ENCODE assay signal across 22 mouse cellular contexts in genomic region chr11:57818189-57818588, GRCm38 (mm10). TPM values are rescaled to one million over a fixed set of nuclear protein-coding genes. Genes with fewer than 3 reads are reported as not detected.
DNase-seq lines count a peak whose midpoint lies in the region; ATAC-seq and TF ChIP-seq lines count a peak whose summit lies in the region.
"Had no signal": no experiment of that assay in that cellular context is flagged by ENCODE, and none has a peak within 500 bp of the region (broad histone marks: within the 10 kb centered on the region; RNA-seq: fewer than 3 reads in every experiment).

No protein-coding gene starts in this region.

- in situ Hi-C loops in CH12.LX (cut with MboI; ENCODE audit: low pct_ligation_motif_present, low pct_unique_long_range_greater_than_20kb, low sequenced_read_pairs), result no loop called here

- ATAC-seq in liver, embryonic 12.5 days, result no peak
- ATAC-seq in liver, embryonic 14.5 days (ENCODE audit: insufficient read depth), result no peak
- ATAC-seq in heart, embryonic 11.5 days (replicated peaks; ENCODE audit: insufficient number of reproducible peaks, low FRiP score, low TSS enrichment), result no peak
- ATAC-seq: forebrain, embryonic 15.5 days had no signal

- H3K4me3 ChIP-seq in liver, embryonic 12.5 days, result no peak overlapping the region
- H3K4me3 ChIP-seq in CH12.LX (replicated peaks in 1 of 3; ENCODE audit: low read depth in 2 of 3, low read length in 2 of 3, poor library complexity in 1 of 3) (no peak overlapping the region), E14TG2a.4 (replicated peaks; ENCODE audit: low read length) (no peak overlapping the region)
- H3K4me3 ChIP-seq in liver, embryonic 14.5 days (ENCODE audit: insufficient read depth in 1 of 2, low read depth in 2 of 2, low read length in 2 of 2), result no peak overlapping the region
- no peak overlapping the region for H3K4me3 ChIP-seq in heart, embryonic 11.5 days (ENCODE audit: low read depth, low read length)
- H3K4me3 ChIP-seq: embryonic facial prominence, embryonic 13.5 days; forebrain, embryonic 15.5 days; heart, embryonic 12.5 days; hindbrain, embryonic 13.5 days; kidney, embryonic 15.5 days; limb, embryonic 13.5 days; lung, embryonic 15.5 days; midbrain, embryonic 12.5 days had no signal

- TF ChIP-seq RAD21 in CH12.LX (IDR thresholded peaks at IDR 0.05; ENCODE audit: low read depth, low read length), result peak; percentile 11

- DNase-seq in liver (peak; percentile 33), CH12.LX (ENCODE audit: extremely low read depth) (no peak)
- no peak for DNase-seq in liver, embryonic 14.5 days (ENCODE audit: low read depth in 3 of 3, low spot score in 3 of 3)
- DNase-seq in cerebellum, postnatal 10 days, result no peak
- DNase-seq: cerebellum, adult 9-10 months; right cerebral cortex, postnatal 4 days had no signal

- H3K27ac ChIP-seq in liver, embryonic 12.5 days, result no peak overlapping the region
- no peak overlapping the region for H3K27ac ChIP-seq in CH12.LX (ENCODE audit: insufficient read depth, low read depth)
- no peak overlapping the region for H3K27ac ChIP-seq in liver, embryonic 14.5 days
- no peak overlapping the region for H3K27ac ChIP-seq in heart, embryonic 11.5 days (ENCODE audit: low read depth, low read length)
- H3K27ac ChIP-seq: embryonic facial prominence, embryonic 13.5 days; forebrain, embryonic 15.5 days; hindbrain, embryonic 13.5 days; kidney, embryonic 15.5 days; limb, embryonic 13.5 days; lung, embryonic 15.5 days; midbrain, embryonic 12.5 days had no signal

- dilution Hi-C loops in CH12.LX (cut with MboI; ENCODE audit: extremely low pct_ligation_motif_present, extremely low pct_unique_long_range_greater_than_20kb, low sequenced_read_pairs), result no loop called here

- TF ChIP-seq CTCF in CH12.LX (conservative IDR thresholded peaks at IDR 0.05 in 1 of 2, IDR thresholded peaks at IDR 0.05 in 1 of 2; ENCODE audit: low read depth in 2 of 2, low read length in 2 of 2) (peak in 1 of 2 experiments; percentile 43; a peak in 2 of 4 replicates), E14TG2a.4 (conservative IDR thresholded peaks at IDR 0.05; ENCODE audit: low read length) (peak; percentile 54)
- TF ChIP-seq CTCF in liver, embryonic 14.5 days (IDR thresholded peaks at IDR 0.05; ENCODE audit: low read depth), result peak; percentile 56

- no peaks in the 10 kb centered on the region for H3K9me3 ChIP-seq in liver, embryonic 12.5 days (replicated peaks)
- H3K9me3 ChIP-seq in CH12.LX (replicated peaks; ENCODE audit: low read length), result no peaks in the 10 kb centered on the region
- no peaks in the 10 kb centered on the region for H3K9me3 ChIP-seq in E14TG2a.4 (ENCODE audit: low read length)
- no peaks in the 10 kb centered on the region for H3K9me3 ChIP-seq in liver, embryonic 14.5 days (ENCODE audit: control insufficient read depth, low read length)
- H3K9me3 ChIP-seq in heart, embryonic 11.5 days (replicated peaks; ENCODE audit: control insufficient read depth, low read length), result no peaks in the 10 kb centered on the region
- H3K9me3 ChIP-seq: embryonic facial prominence, embryonic 13.5 days; forebrain, embryonic 15.5 days; hindbrain, embryonic 13.5 days; kidney, embryonic 15.5 days; lung, embryonic 15.5 days; midbrain, embryonic 12.5 days had no signal

- no peaks in the 10 kb centered on the region for H3K36me3 ChIP-seq in liver, embryonic 12.5 days
- no peaks in the 10 kb centered on the region for H3K36me3 ChIP-seq in CH12.LX (replicated peaks in 1 of 2; ENCODE audit: control insufficient read depth in 1 of 2, insufficient read depth in 1 of 2, low read length in 1 of 2)
- H3K36me3 ChIP-seq in E14TG2a.4 (ENCODE audit: insufficient read depth, low read length), result peaks cover 1% of the 10 kb centered on the region; the same call in 1 of the 2 replicates
- no peaks in the 10 kb centered on the region for H3K36me3 ChIP-seq in liver, embryonic 14.5 days (replicated peaks; ENCODE audit: control insufficient read depth, insufficient read depth, low read depth)
- H3K36me3 ChIP-seq in heart, embryonic 11.5 days (ENCODE audit: control insufficient read depth, insufficient read depth, low read length), result no peaks in the 10 kb centered on the region
- H3K36me3 ChIP-seq: forebrain, embryonic 15.5 days; heart, embryonic 12.5 days had no signal

- H3K4me1 ChIP-seq in liver, embryonic 12.5 days, result peaks cover 17% of the 10 kb centered on the region
- H3K4me1 ChIP-seq in CH12.LX (ENCODE audit: control insufficient read depth in 1 of 2, insufficient read depth in 2 of 2) (peaks cover 0 to 3% of the 10 kb centered on the region in 2 experiments; a peak in 1 of 4 replicates), E14TG2a.4 (replicated peaks; ENCODE audit: low read depth, low read length) (peaks cover 28% of the 10 kb centered on the region)
- peaks cover 5 to 8% of the 10 kb centered on the region in 2 experiments for H3K4me1 ChIP-seq in liver, embryonic 14.5 days (replicated peaks; ENCODE audit: control insufficient read depth in 2 of 2, insufficient read depth in 2 of 2, low read length in 1 of 2)
- peaks cover 6% of the 10 kb centered on the region for H3K4me1 ChIP-seq in heart, embryonic 11.5 days (ENCODE audit: control insufficient read depth, insufficient read depth, low read length)
- H3K4me1 ChIP-seq: embryonic facial prominence, embryonic 13.5 days; forebrain, embryonic 15.5 days; hindbrain, embryonic 13.5 days; limb, embryonic 13.5 days; lung, embryonic 15.5 days; midbrain, embryonic 12.5 days had no signal

- TF ChIP-seq EP300 in CH12.LX (IDR thresholded peaks at IDR 0.05; ENCODE audit: low read length), result no peak
- no peak for TF ChIP-seq EP300 in liver, embryonic 14.5 days (IDR thresholded peaks at IDR 0.05; ENCODE audit: low read depth)

- H3K9ac ChIP-seq in liver, embryonic 12.5 days, result no peak overlapping the region
- no peak overlapping the region for H3K9ac ChIP-seq in CH12.LX (ENCODE audit: insufficient read depth, low read depth)
- no peak overlapping the region for H3K9ac ChIP-seq in liver, embryonic 14.5 days (replicated peaks)
- H3K9ac ChIP-seq in heart, embryonic 11.5 days (ENCODE audit: low read depth, low read length), result no peak overlapping the region
- H3K9ac ChIP-seq: embryonic facial prominence, embryonic 13.5 days; forebrain, embryonic 15.5 days; heart, embryonic 12.5 days; hindbrain, embryonic 13.5 days; kidney, embryonic 15.5 days; limb, embryonic 13.5 days; lung, embryonic 15.5 days; midbrain, embryonic 12.5 days had no signal

- TF ChIP-seq POLR2A in CH12.LX (IDR thresholded peaks at IDR 0.05; ENCODE audit: low read depth, low read length), result no peak

- 75% methylated on average over 4 of the region's 4 CpGs for WGBS in liver, embryonic 12.5 days (ENCODE audit: insufficient replicate concordance)
- WGBS in liver, embryonic 14.5 days (ENCODE audit: insufficient replicate concordance), result 70% methylated on average over 4 of the region's 4 CpGs
- WGBS in heart, embryonic 11.5 days (ENCODE audit: insufficient replicate concordance), result 82% methylated on average over 4 of the region's 4 CpGs

- H3K4me2 ChIP-seq in liver, embryonic 12.5 days, result no peak overlapping the region
- H3K4me2 ChIP-seq in CH12.LX (ENCODE audit: insufficient read depth, low read depth, poor library complexity, severe bottlenecking), result no peak overlapping the region
- H3K4me2 ChIP-seq in liver, embryonic 14.5 days (ENCODE audit: low read depth), result no peak overlapping the region
- H3K4me2 ChIP-seq in heart, embryonic 11.5 days, result no peak overlapping the region
- H3K4me2 ChIP-seq: embryonic facial prominence, embryonic 13.5 days; forebrain, embryonic 15.5 days; heart, embryonic 12.5 days; hindbrain, embryonic 13.5 days; kidney, embryonic 15.5 days; limb, embryonic 13.5 days; lung, embryonic 15.5 days; midbrain, embryonic 12.5 days had no signal

- no peaks in the 10 kb centered on the region for H3K79me2 ChIP-seq in CH12.LX (replicated peaks; ENCODE audit: control insufficient read depth, extremely low read depth, insufficient read depth, poor library complexity, severe bottlenecking)

- H3K27me3 ChIP-seq in liver, embryonic 12.5 days (replicated peaks), result peaks cover 19% of the 10 kb centered on the region; the same call in 1 of the 2 replicates
- H3K27me3 ChIP-seq in CH12.LX (replicated peaks) (no peaks in the 10 kb centered on the region), E14TG2a.4 (ENCODE audit: insufficient read depth, low read length) (0 out of 2 replicates have a peak, but pooled peaks cover 4% of the 10 kb centered on the region)
- H3K27me3 ChIP-seq in liver, embryonic 14.5 days (ENCODE audit: control insufficient read depth, insufficient read depth, low read length), result no peaks in the 10 kb centered on the region
- H3K27me3 ChIP-seq in heart, embryonic 11.5 days (ENCODE audit: control insufficient read depth, insufficient read depth, low read length), result no peaks in the 10 kb centered on the region
- H3K27me3 ChIP-seq: embryonic facial prominence, embryonic 13.5 days; forebrain, embryonic 15.5 days; heart, embryonic 12.5 days; hindbrain, embryonic 13.5 days; midbrain, embryonic 12.5 days had no signal

TF ChIP-seq in CH12.LX, 34 proteins besides CTCF, POLR2A, EP300 and RAD21:
- TF ChIP-seq CHD2 (IDR thresholded peaks at IDR 0.05; ENCODE audit: low read length), result no peak
- TF ChIP-seq SMC3 (IDR thresholded peaks at IDR 0.05; ENCODE audit: low read depth, low read length), result 0 out of 2 replicates have a peak, but pooled peaks have one; percentile 4

RNA-seq across cellular contexts. Expression of gene Hand1, which starts 14.4 kb away (rescaled TPM):
- polyA plus RNA-seq in liver, embryonic 12.5 days (2016; fragmentation: Nextera tagmentation; extraction: Ambion mirVana), result 1.6 and 3.0 TPM in 2 replicates
- not detected in 2 replicates for total RNA-seq in CH12.LX (2012; rRNA removed)
- not detected in 2 replicates for total RNA-seq in CH12.LX (2014; rRNA removed)
- not detected in 2 replicates for polyA plus RNA-seq in CH12.LX (2012; ENCODE audit: insufficient read length, low read depth)
- 0.19 and 0.32 TPM in 2 replicates for polyA plus RNA-seq in liver, embryonic 14.5 days (2012; rRNA removed)
- polyA plus RNA-seq in liver, embryonic 14.5 days (2014; fragmentation: Nextera tagmentation; extraction: Ambion mirVana), result 0.18 TPM in 1 of 2 replicates, not detected in the other
- 58.1 and 61.9 TPM in 2 replicates for polyA plus RNA-seq in heart, embryonic 11.5 days (2014; fragmentation: Nextera tagmentation; extraction: Ambion mirVana)
- total RNA-seq: heart, postnatal 25 days; layer of hippocampus, postnatal 25 days; left cerebral cortex, postnatal 14 days; monocyte, adult 5-6 weeks had no signal
- polyA plus RNA-seq: forebrain, embryonic 15.5 days; gonadal fat pad, adult 2 months; hindbrain, embryonic 13.5 days; midbrain, embryonic 12.5 days had no signal

RNA-seq across cellular contexts. Expression of gene Sap30l, which starts 16.8 kb away (rescaled TPM):
- polyA plus RNA-seq in liver, embryonic 12.5 days (2016; fragmentation: Nextera tagmentation; extraction: Ambion mirVana), result 9.2 and 10.0 TPM in 2 replicates
- 23.1 and 28.0 TPM in 2 replicates for total RNA-seq in CH12.LX (2012; rRNA removed)
- 16.8 and 17.1 TPM in 2 replicates for total RNA-seq in CH12.LX (2014; rRNA removed)
- polyA plus RNA-seq in CH12.LX (2012; ENCODE audit: insufficient read length, low read depth), result 20.8 and 23.0 TPM in 2 replicates
- 3.9 and 6.6 TPM in 2 replicates for polyA plus RNA-seq in liver, embryonic 14.5 days (2012; rRNA removed)
- polyA plus RNA-seq in liver, embryonic 14.5 days (2014; fragmentation: Nextera tagmentation; extraction: Ambion mirVana), result 4.0 and 5.0 TPM in 2 replicates
- polyA plus RNA-seq in heart, embryonic 11.5 days (2014; fragmentation: Nextera tagmentation; extraction: Ambion mirVana), result 10.7 and 10.8 TPM in 2 replicates

Comparison
In these comparisons a context has a peak if more than half of its experiments do, and no peak if none do; other contexts are left out.
1. RNA of gene Hand1, which starts 14.4 kb away (polyA plus RNA-seq): 58.1 to 61.9 TPM in heart, embryonic 11.5 days; 1.6 to 3.0 TPM in liver, embryonic 12.5 days, 0.18 to 0.32 TPM in liver, embryonic 14.5 days and not detected in CH12.LX; every median in the first group is over 10 times any median in the second.